Mouse (Mus musculus) intestine, postnatal 0 days (tissue): ENCODE data around the gene Atp5g2. TPM values are rescaled to one million over a fixed set of nuclear protein-coding genes. Genes with fewer than 3 reads are reported as not detected.

Experiments
- ATAC-seq: fragments of 200-750 bp; cut with Nextera tagmentation; 2 replicates; pipeline ENCODE4 v1.8.0; 2017; ENCODE audit warnings: mild to moderate bottlenecking, moderate TSS enrichment, moderate library complexity
- H3K27ac ChIP-seq: fragments of 300-500 bp; sonication (generic); 2 replicates; pipeline ENCODE4 v1.5.1; 2014; ENCODE audit warnings: mild to moderate bottlenecking, low read depth, low read length, moderate library complexity
- H3K27me3 ChIP-seq: fragments of 300-500 bp; sonication (generic); replicated peaks from 2 replicates; pipeline ENCODE4 v1.6.1; 2014; ENCODE audit warnings: low read length, mixed read lengths; ENCODE audit not compliant: control insufficient read depth, insufficient read depth
- H3K36me3 ChIP-seq: fragments of 300-500 bp; sonication (generic); 2 replicates; pipeline ENCODE4 v1.6.1; 2014; ENCODE audit warnings: mild to moderate bottlenecking, moderate library complexity; ENCODE audit not compliant: control insufficient read depth, insufficient read depth
- H3K4me1 ChIP-seq: fragments of 300-500 bp; sonication (generic); replicated peaks from 2 replicates; pipeline ENCODE4 v1.6.1; 2014; ENCODE audit warnings: antibody characterized with exemption, low read length, mixed read lengths; ENCODE audit not compliant: control insufficient read depth, insufficient read depth
- H3K4me2 ChIP-seq: fragments of 300-500 bp; sonication (generic); replicated peaks from 2 replicates; pipeline ENCODE4 v1.6.1; 2014; ENCODE audit warnings: low read depth, mild to moderate bottlenecking, moderate library complexity
- H3K4me3 ChIP-seq: fragments of 300-500 bp; sonication (generic); 2 replicates; pipeline ENCODE4 v1.5.1; 2014; ENCODE audit warnings: low read depth, low read length
- H3K9ac ChIP-seq: fragments of 300-500 bp; sonication (generic); 2 replicates; pipeline ENCODE4 v1.6.1; 2014; ENCODE audit warnings: mild to moderate bottlenecking, low read depth, low read length
- H3K9me3 ChIP-seq: fragments of 300-500 bp; sonication (generic); 2 replicates; pipeline ENCODE4 v1.6.1; 2016; ENCODE audit warnings: mixed run types; ENCODE audit not compliant: control insufficient read depth
- CTCF ChIP-seq: sonication (generic); IDR thresholded peaks from 2 replicates; pipeline ENCODE4 v1.5.1; 2016; ENCODE audit warnings: low read depth, mild to moderate bottlenecking, control low read depth, antibody characterized with exemption, moderate library complexity
- WGBS: fragments of 180-500 bp; shearing (Covaris S2); extraction: QIAGEN DNeasy Blood & Tissue Kit; methylation state at CpG from one replicate; pipeline ENCODE4 v1.1.7; 2014; 5-methylcytosine and 5-hydroxymethylcytosine counted together
- polyA plus RNA-seq: library from polyadenylated mRNA; unstranded; fragments of >200 nt; fragmentation: Nextera tagmentation; extraction: Ambion mirVana; gene quantifications from 2 replicates; pipeline ENCODE4 v1.2.1, GENCODE M21; 2015

Atp5g2 gene
- polyA plus RNA-seq, 1 experiment from 2014 or later, result 74.5 TPM

- peak; percentile 42 for ATAC-seq
- H3K36me3 ChIP-seq, result no peaks in the 10 kb centered on the region
- H3K27ac ChIP-seq, result no peak overlapping the region
- H3K4me2 ChIP-seq, result peak overlapping the region; percentile 88
- WGBS, result under 1% methylated on average over 32 of the region's 32 CpGs
- TF ChIP-seq CTCF, result peak; percentile 83
- peak overlapping the region; percentile 56 for H3K4me3 ChIP-seq
- H3K27me3 ChIP-seq, result peaks cover 83% of the 10 kb centered on the region
- H3K4me1 ChIP-seq, result no peaks in the 10 kb centered on the region
- peak overlapping the region; percentile 17; the same call in 1 of the 2 replicates for H3K9ac ChIP-seq
- H3K9me3 ChIP-seq, result no peaks in the 10 kb centered on the region
Measured at GRCm38 (mm10) chr15:102692991-102693411, 20.8 kb upstream of the Atp5g2 start.

GRCm38 (mm10) chr15:102692321-102692804, 20.2 kb upstream of the Atp5g2 start:
- H3K9me3 ChIP-seq, result no peaks in the 10 kb centered on the region
- TF ChIP-seq CTCF, result no peak
- no peak overlapping the region for H3K27ac ChIP-seq
- H3K9ac ChIP-seq, result no peak overlapping the region; the same call in 1 of the 2 replicates
- WGBS, result 6% methylated on average over 26 of the region's 26 CpGs
- peak overlapping the region; percentile 56 for H3K4me3 ChIP-seq
- H3K4me1 ChIP-seq, result no peaks in the 10 kb centered on the region
- ATAC-seq, result no peak
- no peaks in the 10 kb centered on the region for H3K36me3 ChIP-seq
- peaks cover 76% of the 10 kb centered on the region for H3K27me3 ChIP-seq
- peak overlapping the region; percentile 88 for H3K4me2 ChIP-seq

- no peak for ATAC-seq
- H3K9me3 ChIP-seq, result no peaks in the 10 kb centered on the region
- no peak overlapping the region for H3K9ac ChIP-seq
- H3K4me3 ChIP-seq, result no peak overlapping the region
- no peak overlapping the region for H3K27ac ChIP-seq
- H3K4me1 ChIP-seq, result no peaks in the 10 kb centered on the region
- H3K4me2 ChIP-seq, result no peak overlapping the region
- peaks cover 14% of the 10 kb centered on the region; the same call in 1 of the 2 replicates for H3K27me3 ChIP-seq
- WGBS, result 39% methylated on average over 4 of the region's 4 CpGs
- H3K36me3 ChIP-seq, result no peaks in the 10 kb centered on the region
- no peak for TF ChIP-seq CTCF
Measured at GRCm38 (mm10) chr15:102685791-102686190, 13.6 kb upstream of the Atp5g2 start.

GRCm38 (mm10) chr15:102683670-102684069, 11.5 kb upstream of the Atp5g2 start:
- WGBS, result 32% methylated on average over 1 of the region's 1 CpGs
- Histone ChIP-seq H3K9me3 (no peaks in the 10 kb centered on the region), H3K27me3 (no peaks in the 10 kb centered on the region; the same call in 1 of the 2 replicates), H3K9ac (no peak overlapping the region), H3K27ac (no peak overlapping the region), H3K4me3 (no peak overlapping the region), H3K4me1 (no peaks in the 10 kb centered on the region), H3K4me2 (no peak overlapping the region), H3K36me3 (no peaks in the 10 kb centered on the region)
- TF ChIP-seq CTCF, result peak; percentile 63
- ATAC-seq, result no peak

- Histone ChIP-seq H3K4me2 (no peak overlapping the region), H3K4me1 (no peaks in the 10 kb centered on the region), H3K9ac (no peak overlapping the region), H3K4me3 (no peak overlapping the region), H3K9me3 (no peaks in the 10 kb centered on the region), H3K36me3 (no peaks in the 10 kb centered on the region), H3K27ac (no peak overlapping the region), H3K27me3 (no peaks in the 10 kb centered on the region)
- TF ChIP-seq CTCF, result peak; percentile 55
- 95% methylated on average over 2 of the region's 2 CpGs for WGBS
- no peak for ATAC-seq
Measured at GRCm38 (mm10) chr15:102676345-102676744, 4.2 kb upstream of the Atp5g2 start.

GRCm38 (mm10) chr15:102673548-102673947, 1.4 kb upstream of the Atp5g2 start:
- H3K9me3 ChIP-seq, result no peaks in the 10 kb centered on the region
- no peak for TF ChIP-seq CTCF
- H3K9ac ChIP-seq, result no peak overlapping the region
- H3K4me1 ChIP-seq, result no peaks in the 10 kb centered on the region
- 10% methylated on average over 10 of the region's 10 CpGs for WGBS
- peak; percentile 27; the same call in 1 of the 2 replicates for ATAC-seq
- no peaks in the 10 kb centered on the region for H3K36me3 ChIP-seq
- 0 out of 2 replicates have a peak overlapping the region, but pooled peaks have one; percentile 35 for H3K27ac ChIP-seq
- no peaks in the 10 kb centered on the region for H3K27me3 ChIP-seq
- H3K4me3 ChIP-seq, result peak overlapping the region; percentile 9; the same call in 1 of the 2 replicates
- peak overlapping the region; percentile 89 for H3K4me2 ChIP-seq
